Mouse (Mus musculus) heart, postnatal 14 days (tissue): ENCODE data around the gene Rilp. TPM values are rescaled to one million over a fixed set of nuclear protein-coding genes. Genes with fewer than 3 reads are reported as not detected.

Experiments used
- DNase-seq, 2 experiments: peaks; one replicate each; pipeline ENCODE4 v3.0.0; 2021 to 2022
- intact Hi-C: fragments of 180-260 bp; cut with DNase I; formaldehyde crosslinking; loops from one replicate; pipeline ENCODE4 v1.15.1; 2025
- total RNA-seq, 2 experiments: library from RNA; stranded (reverse); gene quantifications; 2 replicates each; pipeline ENCODE4 v1.2.3; 2021

The Rilp gene
- total RNA-seq, 2 experiments from 2014 or later, result 42.2 to 44.1 TPM

DNA sequence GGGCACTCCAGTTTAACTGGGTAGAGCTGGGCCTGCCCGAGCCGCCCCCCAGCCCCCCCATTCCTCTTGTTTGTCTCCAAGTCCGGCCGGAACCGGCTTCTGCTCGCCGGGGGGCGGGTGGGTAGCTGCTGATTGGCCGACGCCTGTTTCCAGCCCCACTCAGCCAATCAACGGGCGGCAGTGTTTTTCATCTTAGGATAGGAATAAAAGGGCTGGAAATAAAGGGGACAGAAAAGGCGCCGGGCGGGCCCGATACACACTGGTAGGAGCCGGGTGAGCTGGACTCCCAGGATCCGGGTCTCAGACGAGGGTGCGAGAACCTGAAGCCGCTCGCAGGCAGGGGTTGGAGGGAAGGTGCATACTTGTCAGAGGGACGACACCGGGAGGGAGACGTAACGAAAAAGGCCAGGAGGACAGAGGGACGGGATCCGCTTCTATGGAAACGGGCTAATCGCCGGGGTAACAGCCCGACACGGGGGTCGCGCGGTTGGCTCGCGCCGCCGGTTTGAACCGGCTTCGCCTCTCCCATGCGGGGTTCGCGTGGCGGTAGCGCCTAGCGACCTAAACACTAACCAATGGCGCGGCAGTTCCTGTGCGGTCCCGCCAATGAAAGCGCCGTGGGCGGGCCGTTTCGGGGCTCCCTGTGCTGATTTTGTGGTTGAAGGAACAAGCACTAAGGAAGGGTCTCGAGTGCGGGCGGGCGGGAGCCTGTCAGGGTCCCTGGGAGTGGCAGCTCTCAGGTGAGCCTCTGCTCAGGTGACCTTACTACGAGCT is 21.8 kb downstream of the Rilp start, which contains the start of gene Slc43a2:
Slc43a2 (plus strand) TSS at position 226 of the 774 bp plus-strand sequence.
- intact Hi-C loops, result loop anchor here (5.0 kb wide), 1 partner anchor 211 kb away; no protein-coding TSS in a partner anchor
- peak; percentile 91 to 92 for DNase-seq

DNA sequence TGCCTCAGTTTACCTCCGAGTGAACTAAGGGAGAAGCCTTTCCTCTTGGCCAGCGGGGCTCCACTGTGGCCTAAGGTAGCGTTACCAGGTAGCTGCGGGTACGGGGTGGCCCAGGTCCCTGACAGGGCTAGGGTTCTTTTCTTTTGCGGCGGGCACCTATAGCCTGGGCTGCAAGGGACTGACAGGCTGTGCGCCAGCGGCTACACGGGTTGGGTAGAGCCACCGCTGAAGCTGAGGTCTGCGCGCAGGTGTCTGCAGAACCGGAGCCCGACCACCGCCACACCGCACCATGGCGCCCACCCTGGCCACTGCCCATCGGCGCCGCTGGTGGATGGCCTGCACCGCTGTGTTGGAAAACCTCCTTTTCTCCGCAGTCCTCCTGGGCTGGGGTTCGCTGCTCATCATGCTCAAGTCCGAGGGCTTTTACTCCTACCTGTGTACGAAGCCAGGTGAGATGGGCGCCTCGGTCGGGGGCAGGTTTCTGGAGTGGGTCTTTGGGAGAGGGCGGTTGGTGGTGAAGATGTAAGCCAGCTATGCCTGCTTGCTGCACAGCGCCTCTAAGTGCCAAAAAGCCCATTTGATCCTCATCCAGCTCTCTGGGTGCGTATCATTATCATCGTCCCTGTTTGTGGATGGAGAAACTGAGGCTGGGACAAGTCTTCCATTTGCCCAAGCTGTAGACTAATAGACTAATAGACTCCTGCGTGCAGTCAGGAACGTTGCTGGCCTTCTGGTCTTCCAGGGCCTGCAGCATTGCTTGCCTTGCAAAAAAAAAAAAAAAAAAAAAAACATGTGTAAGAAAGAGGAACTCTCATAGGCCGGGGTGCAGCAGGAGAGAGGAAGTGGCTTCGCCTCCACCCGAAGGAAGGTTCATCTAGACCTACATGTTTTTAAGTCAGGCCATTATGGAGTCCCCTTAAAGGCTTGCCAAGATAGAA is 22.7 kb downstream of the Rilp start:
- intact Hi-C loops, result loop anchor here (5.0 kb wide), 1 partner anchor 210 kb away; no protein-coding TSS in a partner anchor
- no peak for DNase-seq

DNA sequence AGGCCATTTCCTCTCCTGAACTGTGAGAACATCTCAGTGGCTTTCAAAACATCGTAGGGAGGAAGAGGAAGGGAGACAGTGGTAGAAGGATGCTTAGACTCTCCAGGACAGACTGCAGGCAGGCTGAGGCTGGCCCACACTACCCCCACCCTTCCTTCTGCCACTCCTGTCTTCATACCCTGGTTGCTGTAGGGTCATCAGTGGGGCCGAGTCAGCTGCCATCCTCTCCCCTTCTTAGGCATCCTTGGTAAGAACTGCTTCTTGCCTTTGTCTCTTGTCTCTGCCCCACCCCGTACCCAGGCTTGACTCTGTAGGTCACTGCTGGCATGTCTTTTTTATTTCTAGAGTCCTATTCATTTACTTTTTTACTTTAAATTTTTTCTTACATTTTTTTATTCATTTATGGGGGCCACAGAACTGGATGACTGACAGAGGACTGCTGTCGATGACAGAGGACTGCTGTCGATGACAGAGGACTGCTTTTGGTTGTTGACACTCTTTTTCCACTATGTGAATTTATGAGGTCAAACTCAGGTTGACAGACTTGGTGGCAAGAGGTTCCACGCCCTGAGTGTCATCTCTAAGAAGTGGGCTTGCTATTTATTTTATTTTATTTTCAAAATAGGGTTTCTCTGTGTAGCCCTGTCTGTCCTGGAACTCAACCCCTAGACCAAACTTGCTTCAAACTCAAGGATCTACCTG is 23.6 kb downstream of the Rilp start:
- intact Hi-C loops, result loop anchor here (5.0 kb wide), 1 partner anchor 209 kb away; no protein-coding TSS in a partner anchor
- no peak for DNase-seq

DNA sequence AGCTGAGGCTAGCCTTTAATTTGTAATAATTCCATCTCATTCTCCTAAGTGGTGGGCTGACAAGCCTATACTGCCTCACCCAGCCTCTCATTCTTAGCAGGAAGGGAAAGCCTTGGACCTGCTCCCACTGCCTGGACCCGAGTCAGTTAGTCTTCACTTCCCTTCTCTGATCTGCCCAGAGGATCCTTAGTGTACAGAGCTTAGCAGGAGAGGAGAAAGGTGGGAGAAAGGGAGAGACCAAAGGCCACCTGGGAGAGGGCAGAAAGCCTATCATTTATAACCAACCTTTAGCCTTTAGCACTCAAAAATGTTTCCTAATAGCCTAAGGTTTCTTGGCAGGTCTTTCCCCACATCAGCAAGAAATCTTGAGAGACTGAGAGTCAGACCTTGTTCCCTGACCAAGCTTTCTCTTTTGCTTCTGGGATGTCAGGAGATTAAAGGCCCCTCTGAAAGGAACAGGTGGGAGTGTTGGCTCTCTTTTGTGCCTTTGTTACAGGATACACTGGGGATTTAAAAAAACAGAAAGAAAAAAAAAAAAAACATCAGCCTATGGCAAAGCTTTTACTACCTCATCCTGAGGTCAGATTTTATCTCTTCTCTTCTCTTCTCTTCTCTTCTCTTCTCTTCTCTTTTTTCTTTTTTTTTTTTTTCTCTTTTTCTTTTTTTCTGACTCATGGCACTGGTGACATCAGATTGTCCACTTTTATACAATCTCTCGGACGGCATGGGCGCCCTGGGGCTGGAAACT is 24.6 kb downstream of the Rilp start:
- no peak for DNase-seq
- intact Hi-C loops, result loop anchor here (5.0 kb wide), 1 partner anchor 208 kb away; no protein-coding TSS in a partner anchor

DNA sequence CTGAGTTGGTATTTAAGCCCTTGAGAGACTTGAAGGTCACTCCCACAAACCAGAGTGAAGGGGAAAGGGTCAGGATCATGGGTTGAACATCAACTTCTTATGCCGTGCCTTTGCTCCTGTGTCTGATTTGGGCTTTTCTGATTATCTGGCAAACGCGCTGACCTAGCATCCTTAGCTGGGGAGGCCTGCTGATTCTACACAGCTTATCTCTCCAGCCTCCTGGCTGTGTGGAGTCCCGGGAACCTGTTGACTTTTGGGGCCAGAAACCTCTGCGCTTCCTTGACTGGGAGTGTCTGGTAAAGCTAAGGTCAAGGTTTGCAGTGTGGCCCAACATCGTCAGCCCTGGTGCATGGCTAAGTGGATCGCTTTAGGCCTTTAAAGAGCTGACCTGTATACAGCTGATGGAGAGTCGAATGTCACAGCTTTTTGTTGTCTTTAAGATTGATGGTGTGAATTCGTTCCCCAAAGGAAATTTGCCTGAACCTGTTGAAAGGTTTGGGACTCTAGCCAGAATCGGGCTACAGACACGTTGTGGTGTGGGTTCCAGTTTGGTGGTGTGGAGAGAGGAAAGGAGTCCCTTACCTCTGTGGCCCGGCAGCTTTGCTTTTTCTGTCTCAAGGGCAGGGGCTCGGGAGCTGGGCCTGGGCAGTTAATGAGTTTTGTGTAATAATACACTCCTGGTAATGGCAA is 25.4 kb downstream of the Rilp start:
- intact Hi-C loops, result no loop called here
- DNase-seq, result no peak

DNA sequence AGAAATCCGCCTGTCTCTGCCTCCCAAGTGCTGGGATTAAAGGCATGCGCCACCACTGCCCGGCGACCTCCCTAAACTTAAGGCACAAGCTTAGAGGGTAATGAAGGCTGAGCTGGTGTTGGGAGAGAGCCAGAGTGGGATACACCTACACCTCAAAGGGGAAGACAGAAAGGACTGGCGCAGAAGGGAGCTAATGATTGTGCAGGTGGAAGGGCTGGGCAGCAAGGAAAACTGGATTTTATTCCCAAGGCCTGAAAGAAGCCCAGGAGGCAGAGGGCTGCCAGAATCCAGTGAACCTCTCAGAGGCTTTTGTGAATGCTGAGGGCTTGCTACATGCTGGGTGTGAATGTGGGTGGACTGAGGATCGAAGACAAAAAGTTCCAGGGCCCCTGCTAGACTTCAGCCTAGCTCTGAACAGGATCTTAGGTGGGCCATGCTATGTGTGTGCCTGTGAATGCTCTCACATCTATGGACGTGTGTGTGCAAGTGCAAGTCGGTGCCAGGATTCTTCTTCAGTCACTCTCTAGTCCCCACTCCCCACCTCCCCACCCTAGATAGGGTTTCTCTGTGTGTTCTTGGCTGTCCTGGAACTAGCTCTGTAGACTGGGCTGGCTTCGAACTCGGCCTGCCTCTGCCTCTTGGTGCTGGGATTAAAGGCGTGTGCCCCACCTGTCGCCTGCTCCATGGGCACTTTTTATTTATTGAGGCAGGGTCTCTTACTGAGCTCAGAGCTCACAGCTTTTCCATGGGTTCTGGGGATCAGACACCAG is 26.5 kb downstream of the Rilp start:
- no peak for DNase-seq
- intact Hi-C loops, result no loop called here

DNA sequence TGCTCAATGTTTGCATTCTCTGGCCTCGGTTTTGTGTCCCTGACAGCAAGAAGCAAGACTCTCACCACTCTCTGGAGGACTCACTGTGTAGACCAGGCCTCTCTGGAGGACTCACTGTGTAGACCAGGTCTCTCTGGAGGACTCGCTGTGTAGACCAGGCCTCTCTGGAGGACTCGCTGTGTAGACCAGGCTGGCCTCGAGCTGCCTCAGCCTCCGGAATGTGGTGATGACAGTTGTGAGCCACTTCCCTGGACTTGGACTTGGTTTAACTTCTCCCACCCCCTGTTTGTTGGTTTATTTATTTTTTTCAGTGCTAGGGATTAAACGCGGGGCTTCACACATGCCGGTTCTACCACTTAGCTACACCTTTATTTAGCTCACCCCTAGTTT is 27.1 kb downstream of the Rilp start:
- intact Hi-C loops, result no loop called here
- no peak for DNase-seq

DNA sequence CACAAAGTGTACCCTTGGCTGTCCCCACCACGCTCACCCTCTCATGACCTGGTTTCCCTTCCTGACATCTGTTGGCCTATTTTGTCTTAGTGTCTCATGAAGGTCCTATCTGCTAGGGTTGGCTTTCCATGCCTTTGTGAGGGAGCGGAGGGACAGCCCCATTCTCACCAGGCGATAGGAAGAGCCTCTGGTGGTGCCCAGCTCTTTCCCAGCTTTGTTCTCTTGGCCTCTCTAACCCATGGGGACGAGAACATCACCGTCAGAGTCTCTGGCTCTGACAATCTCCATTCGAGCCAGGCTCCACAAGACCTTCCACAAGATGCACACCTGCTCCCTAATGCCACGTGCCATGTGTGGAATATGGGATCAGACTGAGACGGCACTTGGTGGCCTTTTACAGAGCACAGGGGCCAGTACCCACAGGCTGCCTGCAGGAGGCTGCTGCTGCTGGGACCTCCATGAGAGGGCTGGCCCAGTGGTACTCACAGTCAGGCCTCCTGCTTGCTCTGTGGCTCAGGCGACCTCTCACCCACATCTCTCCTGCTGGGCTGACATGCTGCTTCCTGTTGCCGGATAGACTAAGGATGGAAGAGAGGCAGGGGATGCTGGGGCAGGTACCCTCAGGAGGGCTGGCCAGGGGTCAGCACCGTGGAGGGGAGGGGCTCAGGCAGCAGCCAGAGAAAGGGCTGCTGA is 27.7 kb downstream of the Rilp start:
- intact Hi-C loops, result no loop called here
- DNase-seq, result peak in 1 of 2 experiments; percentile 51

DNA sequence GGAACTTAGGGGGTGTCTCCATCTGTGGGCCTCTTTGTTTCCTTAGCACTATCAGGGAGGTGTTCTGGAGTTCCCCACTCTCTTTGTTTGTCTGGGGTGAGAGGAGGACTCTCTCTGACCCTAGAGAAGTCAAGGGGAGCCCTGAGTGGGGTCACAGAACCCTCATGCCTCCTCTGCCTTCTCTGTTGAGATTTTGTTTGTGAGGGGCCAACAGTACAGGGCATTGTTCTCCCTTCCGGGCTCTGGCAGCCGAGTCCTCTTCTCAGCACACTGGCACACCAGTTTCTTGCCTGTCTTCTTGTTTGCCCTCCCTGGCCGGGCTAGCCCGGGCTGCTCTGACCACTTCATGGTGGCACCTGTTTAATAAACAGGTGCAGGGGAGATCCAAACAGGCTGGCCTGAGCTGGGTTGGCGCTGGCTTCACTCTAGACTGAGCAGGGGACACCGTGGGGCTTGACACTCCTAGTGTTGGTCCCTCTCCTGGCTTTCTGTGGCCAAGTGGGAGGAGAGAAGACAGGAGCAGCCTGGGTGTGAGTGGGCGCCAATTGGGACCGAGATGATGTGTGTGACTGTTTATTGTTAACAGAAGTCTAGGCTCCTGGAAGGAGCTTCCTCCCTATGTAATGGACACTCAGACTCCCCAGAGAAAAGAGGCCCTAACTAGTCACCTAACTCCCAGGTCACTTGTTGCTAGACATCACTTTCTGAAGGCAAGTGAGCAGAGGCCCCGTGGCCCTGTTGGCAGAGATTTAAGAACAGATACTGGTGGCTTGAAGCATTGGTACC is 28.5 kb downstream of the Rilp start:
- no peak for DNase-seq
- intact Hi-C loops, result no loop called here

DNA sequence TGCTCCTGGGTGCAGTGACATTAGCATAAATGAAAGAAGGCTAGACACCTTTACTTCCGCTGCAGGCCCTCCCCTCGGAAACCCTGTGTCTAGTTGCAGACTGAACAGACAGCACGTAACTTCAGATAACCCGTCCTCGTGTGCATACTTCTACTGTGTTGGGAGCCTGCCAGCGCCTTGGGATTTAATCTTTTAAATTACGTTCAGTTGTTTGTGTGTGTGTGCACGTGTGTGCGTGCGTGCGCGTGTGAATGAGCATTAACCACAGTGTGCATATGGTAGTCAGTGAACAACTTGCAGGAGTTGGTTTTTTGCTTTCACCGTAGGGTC is 29.0 kb downstream of the Rilp start:
- intact Hi-C loops, result no loop called here
- DNase-seq, result no peak

DNA sequence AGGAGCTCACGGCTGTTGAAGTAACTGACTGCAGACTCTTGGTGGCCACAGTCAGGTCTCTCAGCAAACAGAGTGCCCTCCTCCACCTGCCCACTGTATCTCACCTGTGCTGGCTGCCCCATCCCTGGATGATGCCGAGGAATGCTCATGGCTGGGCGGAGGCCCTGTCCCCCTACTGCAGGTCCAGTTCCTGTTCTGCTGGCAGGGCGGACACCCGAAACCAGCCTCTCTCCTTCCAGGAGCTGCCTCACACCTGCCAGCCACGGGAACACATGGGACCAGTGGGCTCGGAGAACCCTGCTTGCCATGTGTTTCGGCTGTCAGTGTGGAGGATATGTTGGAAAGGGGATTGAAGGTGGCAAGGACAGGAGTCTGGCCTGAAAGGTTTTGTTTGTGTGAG is 30.3 kb downstream of the Rilp start:
- intact Hi-C loops, result no loop called here
- no peak for DNase-seq

DNA sequence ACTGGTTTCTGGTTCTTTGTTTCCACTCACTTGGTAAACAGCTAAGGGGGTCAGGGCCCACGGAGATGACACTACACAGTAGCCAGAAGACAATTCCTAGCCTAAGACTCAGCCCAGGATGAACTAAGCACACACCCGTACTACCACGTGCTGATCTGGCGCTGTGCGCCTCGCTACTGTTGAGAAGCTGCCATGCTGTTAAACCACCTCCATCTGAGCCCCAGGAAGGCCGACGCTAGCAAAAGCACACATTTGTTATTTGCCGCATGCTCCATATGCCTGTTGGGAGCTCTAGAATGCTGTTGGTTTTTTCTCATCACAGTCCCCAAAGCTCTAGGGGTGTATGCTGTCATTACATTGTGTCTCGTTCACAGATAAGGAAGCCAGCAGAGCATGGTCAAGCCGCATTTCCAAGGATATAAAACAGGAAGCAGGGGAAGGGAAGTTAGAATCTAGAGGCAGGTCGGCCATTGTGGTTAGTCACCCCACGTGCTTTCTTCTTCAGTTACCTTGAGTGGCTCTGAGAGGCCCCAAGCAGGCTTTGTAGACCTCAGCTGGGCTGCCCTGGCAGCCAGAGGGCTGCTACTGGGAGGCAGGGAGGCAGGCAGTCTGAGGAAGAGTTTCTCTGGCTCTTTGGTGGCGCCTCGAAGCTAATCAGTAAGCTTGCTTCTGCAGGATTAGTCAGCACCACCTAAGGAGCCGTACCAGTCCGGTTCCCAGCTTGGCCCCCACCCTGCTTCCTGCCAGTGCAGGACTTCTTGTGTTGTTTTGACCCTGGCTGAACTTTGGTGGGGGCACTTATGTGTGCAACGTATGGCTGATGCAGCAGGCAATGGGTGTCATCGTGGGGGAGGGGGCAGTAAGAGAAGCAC is 31.1 kb downstream of the Rilp start:
- DNase-seq, result no peak
- intact Hi-C loops, result no loop called here

DNA sequence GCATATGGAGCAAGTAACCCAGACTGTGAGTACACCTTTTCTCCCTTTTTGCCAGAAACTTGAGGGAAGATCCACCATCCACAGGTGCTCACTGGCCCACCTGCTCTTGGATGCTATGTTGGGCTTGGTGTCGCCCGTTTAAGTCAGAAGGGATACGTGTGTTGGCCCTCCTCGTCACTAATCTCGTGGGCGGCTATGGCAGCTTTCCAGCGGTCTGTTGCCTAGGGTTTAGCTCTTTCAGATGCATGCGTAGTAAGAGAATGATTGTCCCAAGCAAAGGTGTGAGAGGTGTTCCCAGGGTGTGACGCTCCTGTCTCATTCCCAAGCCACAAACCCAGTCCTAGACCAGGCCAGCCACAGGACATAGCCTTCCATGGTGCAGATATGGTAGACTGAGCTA is 34.8 kb downstream of the Rilp start:
- intact Hi-C loops, result no loop called here
- no peak for DNase-seq

DNA sequence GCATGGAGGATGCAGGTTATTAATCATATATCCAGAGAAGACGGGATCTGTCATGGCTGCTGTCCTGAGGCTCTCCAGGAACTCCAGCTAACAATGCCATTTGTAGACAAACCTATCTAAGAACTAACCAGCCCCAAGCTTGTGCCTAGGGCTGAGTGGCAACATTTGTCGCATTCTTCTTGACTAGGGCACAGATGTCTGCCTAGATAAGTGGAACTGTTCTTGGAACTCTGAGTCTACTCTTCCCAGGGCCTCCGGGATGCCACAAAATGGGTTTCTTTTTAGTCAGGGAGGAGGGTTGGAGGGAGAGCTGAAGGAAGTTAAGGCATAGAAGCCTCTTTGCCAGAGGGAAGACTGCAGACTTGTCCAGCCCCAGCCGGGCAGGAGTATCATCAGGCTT is 36.2 kb downstream of the Rilp start:
- DNase-seq, result no peak
- intact Hi-C loops, result no loop called here

DNA sequence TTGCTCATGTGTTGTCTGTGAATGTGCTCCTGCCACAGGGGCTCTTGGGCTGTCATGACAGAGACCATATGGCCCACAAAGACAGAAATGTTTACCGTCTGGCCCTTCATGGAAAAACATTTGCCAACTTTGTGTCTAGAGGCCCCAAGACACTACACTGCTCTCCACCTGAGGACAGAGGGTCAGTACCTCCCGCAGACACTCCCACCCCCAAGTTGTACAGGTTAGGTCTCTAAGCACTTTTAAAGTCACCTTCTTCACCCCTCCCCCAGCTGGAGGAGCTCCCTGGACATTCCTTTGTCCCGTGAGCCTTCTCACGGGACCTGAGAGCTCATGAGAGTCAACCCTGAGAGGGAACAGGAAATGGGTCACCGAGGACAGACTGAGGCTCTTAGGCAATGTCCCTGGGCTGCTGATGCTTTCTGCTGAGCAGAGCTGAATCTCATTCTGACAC is 39.8 kb downstream of the Rilp start:
- peak in 1 of 2 experiments; percentile 30 for DNase-seq

DNA sequence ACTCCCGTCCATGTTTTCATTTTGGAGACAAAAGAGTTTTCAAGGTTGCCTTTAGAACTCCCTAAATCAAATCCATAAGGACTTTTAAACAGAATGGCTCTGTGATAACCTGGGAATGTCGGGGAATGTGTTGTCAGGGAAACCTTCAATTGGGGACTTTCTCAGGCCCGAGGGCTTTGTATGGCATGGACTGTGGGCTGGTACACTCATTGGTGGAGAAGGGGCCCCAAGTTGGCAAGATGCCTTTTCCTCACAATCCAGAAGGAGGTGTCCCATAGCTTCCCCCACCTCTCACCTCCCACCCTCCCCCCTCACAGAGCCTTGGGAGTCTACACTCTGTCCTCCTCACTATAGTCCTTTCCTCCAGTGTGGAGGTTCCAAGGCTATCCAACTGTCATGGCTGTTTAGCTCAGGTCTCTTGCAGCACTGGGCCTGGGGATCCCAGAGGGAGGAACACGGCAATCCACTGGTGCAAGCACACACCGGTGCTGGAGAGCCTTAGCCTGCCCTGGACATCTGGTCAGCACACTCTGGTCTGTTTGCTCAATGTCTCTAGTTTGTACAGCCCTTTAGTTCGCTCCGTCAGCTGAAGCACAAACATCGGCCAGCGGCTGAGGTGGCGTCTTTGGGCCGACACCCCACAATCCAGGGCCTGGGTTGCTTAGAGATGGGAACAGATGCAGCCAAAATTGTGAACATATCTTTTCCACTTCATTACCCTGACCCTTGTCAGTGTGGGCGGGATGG is 40.5 kb downstream of the Rilp start:
- intact Hi-C loops, result no loop called here
- peak; percentile 42 to 49 for DNase-seq

More for the DNA sequence above, 39.8 kb downstream of the Rilp start:
- intact Hi-C loops, result no loop called here
